Mouse (Mus musculus) embryonic facial prominence, embryonic 15.5 days (tissue): Measurements from ENCODE around the gene Zmiz2. TPM values are rescaled to one million over a fixed set of nuclear protein-coding genes. Genes with fewer than 3 reads are reported as not detected.
"Not testable (repeated sequence)": the region's sequence is repeated elsewhere in the genome, so short reads cannot be mapped to it uniquely, and the experiment has no call there.

ENCODE experiments used
- ATAC-seq: fragments of 200-750 bp; cut with Nextera tagmentation; 2 replicates; pipeline ENCODE4 v1.8.0; 2017; ENCODE audit warnings: low read depth, moderate TSS enrichment; ENCODE audit not compliant: insufficient number of reproducible peaks, low FRiP score, low TSS enrichment
- H3K27ac ChIP-seq: fragments of 300-500 bp; sonication (generic); replicated peaks from 2 replicates; pipeline ENCODE4 v1.5.1; 2015; ENCODE audit warnings: mild to moderate bottlenecking, inconsistent platforms
- H3K27me3 ChIP-seq: fragments of 300-500 bp; sonication (generic); 2 replicates; pipeline ENCODE4 v1.6.1; 2015; ENCODE audit warnings: inconsistent platforms
- H3K36me3 ChIP-seq: fragments of 300-500 bp; sonication (generic); 2 replicates; pipeline ENCODE4 v1.6.1; 2015; ENCODE audit warnings: mild to moderate bottlenecking, inconsistent platforms
- H3K4me1 ChIP-seq: fragments of 300-500 bp; sonication (generic); 2 replicates; pipeline ENCODE4 v1.6.1; 2015; ENCODE audit warnings: inconsistent platforms
- H3K4me2 ChIP-seq: fragments of 300-500 bp; sonication (generic); replicated peaks from 2 replicates; pipeline ENCODE4 v1.6.1; 2015; ENCODE audit warnings: mild to moderate bottlenecking, inconsistent platforms
- H3K4me3 ChIP-seq: fragments of 300-500 bp; sonication (generic); replicated peaks from 2 replicates; pipeline ENCODE4 v1.5.1; 2015; ENCODE audit warnings: mild to moderate bottlenecking, inconsistent platforms
- H3K9ac ChIP-seq: fragments of 300-500 bp; sonication (generic); 2 replicates; pipeline ENCODE4 v1.6.1; 2015; ENCODE audit warnings: inconsistent platforms
- H3K9me3 ChIP-seq: fragments of 300-500 bp; sonication (generic); replicated peaks from 2 replicates; pipeline ENCODE4 v1.6.1; 2016; ENCODE audit warnings: inconsistent platforms
- WGBS: fragments of 180-500 bp; shearing (Covaris S2); methylation state at CpG from one replicate; pipeline ENCODE4 v1.1.7; 2015; 5-methylcytosine and 5-hydroxymethylcytosine counted together
- polyA plus RNA-seq: library from polyadenylated mRNA; unstranded; fragments of >200 nt; fragmentation: Nextera tagmentation; extraction: Ambion mirVana; gene quantifications from 2 replicates; pipeline ENCODE4 v1.2.1, GENCODE M21; 2015

Gene Zmiz2
- polyA plus RNA-seq, 1 experiment from 2014 or later = 12.9 TPM

- no peaks in the 10 kb centered on the region for H3K27me3 ChIP-seq
- 69% methylated on average over 8 of the region's 8 CpGs for WGBS
- no peaks in the 10 kb centered on the region for H3K9me3 ChIP-seq
- peaks cover 56% of the 10 kb centered on the region for H3K36me3 ChIP-seq
- no peak overlapping the region for H3K4me2 ChIP-seq
- no peak overlapping the region for H3K27ac ChIP-seq
- no peak overlapping the region for H3K9ac ChIP-seq
- no peak for ATAC-seq
- H3K4me3 ChIP-seq = no peak overlapping the region
- no peaks in the 10 kb centered on the region for H3K4me1 ChIP-seq
Observed at GRCm38 (mm10) chr11:6436442-6436841, 47.6 kb downstream of the Zmiz2 start.

GRCm38 (mm10) chr11:6437667-6438066 lies 48.8 kb downstream of the Zmiz2 start:
- H3K36me3 ChIP-seq = peaks cover 45% of the 10 kb centered on the region
- 96% methylated on average over 2 of the region's 2 CpGs for WGBS

GRCm38 (mm10) chr11:6440171-6440570 lies 51.3 kb downstream of the Zmiz2 start:
- Histone ChIP-seq H3K4me2 (no peak overlapping the region), H3K27me3 (no peaks in the 10 kb centered on the region), H3K36me3 (peaks cover 23% of the 10 kb centered on the region), H3K9me3 (no peaks in the 10 kb centered on the region), H3K4me1 (peaks cover 3% of the 10 kb centered on the region; the same call in 1 of the 2 replicates), H3K4me3 (no peak overlapping the region), H3K9ac (no peak overlapping the region), H3K27ac (no peak overlapping the region)
- WGBS = 96% methylated on average over 4 of the region's 4 CpGs
- ATAC-seq = no peak

More at GRCm38 (mm10) chr11:6437667-6438066, 48.8 kb downstream of the Zmiz2 start:
- Histone ChIP-seq H3K27me3 (no peaks in the 10 kb centered on the region), H3K9ac (no peak overlapping the region), H3K27ac (no peak overlapping the region), H3K4me1 (no peaks in the 10 kb centered on the region), H3K4me2 (no peak overlapping the region), H3K4me3 (no peak overlapping the region), H3K9me3 (no peaks in the 10 kb centered on the region)
- ATAC-seq = no peak

GRCm38 (mm10) chr11:6442566-6442965 lies 53.7 kb downstream of the Zmiz2 start:
- Histone ChIP-seq H3K36me3 (peaks cover 7% of the 10 kb centered on the region; the same call in 1 of the 2 replicates), H3K9ac (no peak overlapping the region), H3K9me3 (no peaks in the 10 kb centered on the region), H3K27ac (no peak overlapping the region), H3K4me3 (no peak overlapping the region), H3K27me3 (no peaks in the 10 kb centered on the region), H3K4me1 (peaks cover 3% of the 10 kb centered on the region; the same call in 1 of the 2 replicates), H3K4me2 (peak overlapping the region; percentile 55)
- ATAC-seq = no peak
- 94% methylated on average over 4 of the region's 4 CpGs for WGBS

GRCm38 (mm10) chr11:6443102-6443501 lies 54.2 kb downstream of the Zmiz2 start:
- 48% methylated on average over 4 of the region's 4 CpGs for WGBS

GRCm38 (mm10) chr11:6443727-6444076 lies 54.8 kb downstream of the Zmiz2 start:
- under 1% methylated on average over 10 of the region's 10 CpGs for WGBS
- Histone ChIP-seq H3K4me2 (peak overlapping the region; percentile 55), H3K36me3 (peaks cover 4% of the 10 kb centered on the region; the same call in 1 of the 2 replicates), H3K4me1 (peaks cover 3% of the 10 kb centered on the region; the same call in 1 of the 2 replicates), H3K9ac (peak overlapping the region; percentile 90), H3K27me3 (no peaks in the 10 kb centered on the region), H3K4me3 (peak overlapping the region; percentile 90), H3K9me3 (no peaks in the 10 kb centered on the region), H3K27ac (peak overlapping the region; percentile 97)
- no peak for ATAC-seq

More at GRCm38 (mm10) chr11:6443102-6443501, 54.2 kb downstream of the Zmiz2 start:
- Histone ChIP-seq H3K4me3 (peak overlapping the region; percentile 90), H3K27me3 (no peaks in the 10 kb centered on the region), H3K9ac (peak overlapping the region; percentile 90), H3K4me2 (peak overlapping the region; percentile 55), H3K4me1 (peaks cover 3% of the 10 kb centered on the region; the same call in 1 of the 2 replicates), H3K9me3 (no peaks in the 10 kb centered on the region), H3K36me3 (peaks cover 4% of the 10 kb centered on the region; the same call in 1 of the 2 replicates), H3K27ac (peak overlapping the region; percentile 97; the same call in 1 of the 2 replicates)
- ATAC-seq = no peak

GRCm38 (mm10) chr11:6444077-6444853 lies 55.4 kb downstream of the Zmiz2 start, which contains the start of gene H2afv:
TSS of gene H2afv (minus strand) at chr11:6444443.
- H3K9ac ChIP-seq = peak within 1 kb of the TSS; percentile 90
- no peaks in the 10 kb centered on the region for H3K9me3 ChIP-seq
- peak within 1 kb of the TSS; percentile 90 for H3K4me3 ChIP-seq
- H3K36me3 ChIP-seq = peaks cover 4% of the 10 kb centered on the region; the same call in 1 of the 2 replicates
- H3K27ac ChIP-seq = peak within 1 kb of the TSS; percentile 97
- peak within 1 kb of the TSS; percentile 56 for H3K4me2 ChIP-seq
- under 1% methylated on average over 76 of the region's 80 CpGs for WGBS
- no peaks in the 10 kb centered on the region for H3K27me3 ChIP-seq
- peak; percentile 99 for ATAC-seq
- H3K4me1 ChIP-seq = peaks cover 3% of the 10 kb centered on the region; the same call in 1 of the 2 replicates

- Histone ChIP-seq H3K4me1 (peaks cover 3% of the 10 kb centered on the region; the same call in 1 of the 2 replicates), H3K27me3 (no peaks in the 10 kb centered on the region), H3K36me3 (peaks cover 4% of the 10 kb centered on the region; the same call in 1 of the 2 replicates), H3K27ac (no peak overlapping the region), H3K9ac (no peak overlapping the region), H3K4me2 (no peak overlapping the region), H3K9me3 (no peaks in the 10 kb centered on the region), H3K4me3 (no peak overlapping the region)
- 83% methylated on average over 4 of the region's 4 CpGs for WGBS
- ATAC-seq = no peak
Observed at GRCm38 (mm10) chr11:6445441-6445840, 56.6 kb downstream of the Zmiz2 start.

- no peak overlapping the region for H3K4me3 ChIP-seq
- 85% methylated on average over 7 of the region's 7 CpGs for WGBS
- H3K9ac ChIP-seq = no peak overlapping the region
- H3K4me1 ChIP-seq = peaks cover 3% of the 10 kb centered on the region; the same call in 1 of the 2 replicates
- H3K27ac ChIP-seq = no peak overlapping the region
- H3K4me2 ChIP-seq = no peak overlapping the region
- H3K27me3 ChIP-seq = no peaks in the 10 kb centered on the region
- H3K36me3 ChIP-seq = peaks cover 4% of the 10 kb centered on the region; the same call in 1 of the 2 replicates
- no peaks in the 10 kb centered on the region for H3K9me3 ChIP-seq
- ATAC-seq = no peak
Observed at GRCm38 (mm10) chr11:6445951-6446350, 57.1 kb downstream of the Zmiz2 start.

- no peaks in the 10 kb centered on the region for H3K9me3 ChIP-seq
- WGBS = 91% methylated on average over 4 of the region's 4 CpGs
- no peaks in the 10 kb centered on the region for H3K36me3 ChIP-seq
- peaks cover 3% of the 10 kb centered on the region; the same call in 1 of the 2 replicates for H3K4me1 ChIP-seq
- no peak overlapping the region for H3K27ac ChIP-seq
- H3K9ac ChIP-seq = no peak overlapping the region
- no peak overlapping the region for H3K4me3 ChIP-seq
- no peak for ATAC-seq
- no peaks in the 10 kb centered on the region for H3K27me3 ChIP-seq
- H3K4me2 ChIP-seq = no peak overlapping the region
Observed at GRCm38 (mm10) chr11:6447493-6447892, 58.6 kb downstream of the Zmiz2 start.

GRCm38 (mm10) chr11:6448155-6448554 lies 59.3 kb downstream of the Zmiz2 start:
- H3K9me3 ChIP-seq, H3K27me3 ChIP-seq, H3K27ac ChIP-seq, H3K9ac ChIP-seq, H3K4me2 ChIP-seq, H3K4me1 ChIP-seq, H3K36me3 ChIP-seq, H3K4me3 ChIP-seq, ATAC-seq: not testable (repeated sequence)
- WGBS = 92% methylated on average over 5 of the region's 5 CpGs
